Mouse (Mus musculus) heart, embryonic 16.5 days (tissue): Measurements from ENCODE around the gene Rsrp1. TPM values are rescaled to one million over a fixed set of nuclear protein-coding genes. Genes with fewer than 3 reads are reported as not detected.
"Not testable (repeated sequence)": the region's sequence is repeated elsewhere in the genome, so short reads cannot be mapped to it uniquely, and the experiment has no call there.

ENCODE experiments used
- ATAC-seq: fragments of 200-750 bp; cut with Nextera tagmentation; replicated peaks from 2 replicates; pipeline ENCODE4 v1.8.0; 2017; ENCODE audit warnings: moderate number of reproducible peaks; ENCODE audit not compliant: insufficient read depth, low FRiP score; ENCODE audit errors: extremely low read depth
- H3K27ac ChIP-seq: fragments of 300-500 bp; sonication (generic); 2 replicates; pipeline ENCODE4 v1.5.1; 2014; ENCODE audit warnings: mild to moderate bottlenecking, low read length, control low read depth, moderate library complexity
- H3K27me3 ChIP-seq: fragments of 300-500 bp; sonication (generic); 2 replicates; pipeline ENCODE4 v1.6.1; 2014; ENCODE audit warnings: low read length, mixed read lengths; ENCODE audit not compliant: control insufficient read depth, insufficient read depth
- H3K36me3 ChIP-seq: fragments of 300-500 bp; sonication (generic); 2 replicates; pipeline ENCODE4 v1.6.1; 2014; ENCODE audit not compliant: control insufficient read depth, insufficient read depth
- H3K4me1 ChIP-seq: fragments of 300-500 bp; sonication (generic); 2 replicates; pipeline ENCODE4 v1.6.1; 2014; ENCODE audit warnings: low read length, mixed read lengths; ENCODE audit not compliant: control insufficient read depth, insufficient read depth
- H3K4me2 ChIP-seq: fragments of 300-500 bp; sonication (generic); 2 replicates; pipeline ENCODE4 v1.6.1; 2014; ENCODE audit warnings: low read depth, mild to moderate bottlenecking, control low read depth, low read length
- H3K4me3 ChIP-seq: fragments of 300-500 bp; sonication (generic); 2 replicates; pipeline ENCODE4 v1.5.1; 2014; ENCODE audit warnings: mild to moderate bottlenecking, control low read depth, low read length
- H3K9ac ChIP-seq: fragments of 300-500 bp; sonication (generic); 2 replicates; pipeline ENCODE4 v1.6.1; 2014; ENCODE audit warnings: low read length, control low read depth
- H3K9me3 ChIP-seq: fragments of 300-500 bp; sonication (generic); replicated peaks from 2 replicates; pipeline ENCODE4 v1.6.1; 2016; ENCODE audit warnings: low read length; ENCODE audit not compliant: control insufficient read depth
- WGBS: fragments of 180-500 bp; shearing (Covaris S2); extraction: QIAGEN DNeasy Blood & Tissue Kit; methylation state at CpG from one replicate; pipeline ENCODE4 v1.1.7; 2014; 5-methylcytosine and 5-hydroxymethylcytosine counted together
- polyA plus RNA-seq: library from polyadenylated mRNA; unstranded; fragments of >200 nt; fragmentation: Nextera tagmentation; extraction: Ambion mirVana; gene quantifications from 2 replicates; pipeline ENCODE4 v1.2.1, GENCODE M21; 2015

Rsrp1 gene
- polyA plus RNA-seq, 1 experiment from 2014 or later, result 472 TPM

DNA sequence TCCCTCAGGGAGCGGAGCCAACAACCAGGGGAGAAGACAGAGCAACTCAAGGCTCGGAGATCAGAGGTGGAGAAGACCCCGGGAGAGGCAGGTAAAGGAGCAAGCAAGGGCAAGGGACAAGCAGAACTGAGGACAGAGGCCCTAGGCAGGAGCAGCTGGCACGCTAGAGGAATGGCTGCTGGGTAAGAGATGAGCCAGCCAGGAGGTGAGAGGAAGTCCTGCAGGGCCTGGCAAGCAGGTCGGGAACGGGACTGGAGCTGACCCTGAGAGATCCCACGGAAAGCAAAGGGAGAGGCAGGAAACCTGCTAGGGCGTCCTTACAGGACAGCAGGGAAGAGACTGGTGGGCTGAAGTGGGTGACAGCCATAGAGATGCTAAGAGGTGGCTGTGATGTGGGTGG is 22.3 kb upstream of the Rsrp1 start:
- H3K27me3 ChIP-seq, result no peaks in the 10 kb centered on the region
- H3K4me3 ChIP-seq, result no peak overlapping the region
- H3K36me3 ChIP-seq, result peaks cover 66% of the 10 kb centered on the region
- no peak for ATAC-seq
- no peaks in the 10 kb centered on the region for H3K4me1 ChIP-seq
- H3K4me2 ChIP-seq, result no peak overlapping the region
- no peaks in the 10 kb centered on the region for H3K9me3 ChIP-seq
- no peak overlapping the region for H3K9ac ChIP-seq
- no peak overlapping the region for H3K27ac ChIP-seq
- 93% methylated on average over 8 of the region's 8 CpGs for WGBS

DNA sequence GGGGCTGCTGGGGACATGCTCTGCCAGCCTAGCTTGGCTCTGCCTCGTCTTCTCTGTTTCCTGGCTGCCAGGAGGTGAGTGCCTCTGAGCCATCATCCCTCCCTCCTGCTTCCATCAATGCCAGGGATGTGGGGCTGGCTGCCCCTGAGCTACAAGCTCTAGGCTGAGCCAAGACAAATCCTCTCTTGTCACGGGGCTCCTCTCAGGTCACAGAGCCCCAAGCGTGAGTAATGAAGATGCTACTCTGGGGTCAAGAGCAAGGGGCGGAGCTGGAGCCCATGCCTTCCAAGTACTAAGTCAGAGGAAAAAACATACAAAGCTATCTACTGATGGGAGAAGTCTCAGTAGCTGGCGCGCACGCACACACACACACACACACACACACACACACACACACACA is 20.3 kb upstream of the Rsrp1 start:
- H3K4me2 ChIP-seq, result no peak overlapping the region
- H3K9me3 ChIP-seq, result no peaks in the 10 kb centered on the region
- no peak overlapping the region for H3K4me3 ChIP-seq
- no peak overlapping the region for H3K27ac ChIP-seq
- ATAC-seq, result no peak
- H3K36me3 ChIP-seq, result peaks cover 66% of the 10 kb centered on the region
- 86% methylated on average over 7 of the region's 7 CpGs for WGBS
- no peaks in the 10 kb centered on the region for H3K27me3 ChIP-seq
- H3K4me1 ChIP-seq, result no peaks in the 10 kb centered on the region
- H3K9ac ChIP-seq, result no peak overlapping the region

DNA sequence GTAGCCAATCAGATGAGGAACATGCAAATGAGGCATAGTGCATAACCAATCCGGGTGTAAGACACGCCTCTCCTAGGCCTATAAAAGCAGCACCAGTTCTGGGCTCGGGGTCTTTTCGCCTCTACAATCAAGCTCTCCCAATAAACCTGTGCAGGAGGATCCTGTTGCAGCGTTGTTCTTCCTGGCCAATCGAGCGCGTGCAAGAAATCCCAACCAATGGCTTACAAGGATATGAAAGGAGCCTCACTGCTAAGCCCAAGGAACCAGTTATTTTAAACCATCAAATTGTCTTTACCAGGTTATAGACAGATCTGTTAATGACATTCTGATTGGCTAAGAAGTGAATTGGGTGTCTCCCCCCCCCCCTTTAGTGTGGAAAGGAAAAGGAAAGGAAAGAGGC is 12.0 kb upstream of the Rsrp1 start:
- not testable (repeated sequence) for H3K27me3 ChIP-seq, H3K4me3 ChIP-seq, H3K4me2 ChIP-seq, H3K27ac ChIP-seq, H3K9me3 ChIP-seq, H3K9ac ChIP-seq, ATAC-seq
- Histone ChIP-seq H3K36me3 (peaks cover 38% of the 10 kb centered on the region), H3K4me1 (peaks cover 16% of the 10 kb centered on the region)
- 97% methylated on average over 6 of the region's 8 CpGs for WGBS

DNA sequence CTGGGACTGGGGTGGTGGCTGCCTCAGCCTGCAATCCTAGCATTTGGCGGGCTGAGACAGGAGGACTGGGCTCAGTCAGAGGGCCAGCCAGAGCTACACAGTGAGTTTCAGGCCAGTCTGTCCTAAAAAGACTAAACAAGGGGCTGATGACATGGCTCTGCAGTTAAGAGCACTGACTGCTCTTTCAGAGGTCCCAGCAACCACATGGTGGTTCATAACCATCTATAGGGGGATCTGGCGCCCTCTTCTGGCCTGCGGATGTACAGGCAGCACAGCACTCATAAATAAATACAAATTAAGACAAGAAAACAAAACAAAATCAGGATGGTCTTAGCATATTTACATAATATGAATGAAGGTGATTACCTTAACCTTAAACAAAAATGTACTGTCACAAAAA is 10.0 kb upstream of the Rsrp1 start:
- H3K9me3 ChIP-seq, result no peaks in the 10 kb centered on the region
- no peak overlapping the region for H3K27ac ChIP-seq
- no peaks in the 10 kb centered on the region for H3K27me3 ChIP-seq
- H3K4me2 ChIP-seq, result no peak overlapping the region; the same call in 1 of the 2 replicates
- peaks cover 20% of the 10 kb centered on the region for H3K36me3 ChIP-seq
- peaks cover 19% of the 10 kb centered on the region for H3K4me1 ChIP-seq
- ATAC-seq, result no peak
- H3K9ac ChIP-seq, result peak overlapping the region; percentile 93; the same call in 1 of the 2 replicates
- no peak overlapping the region for H3K4me3 ChIP-seq
- 37% methylated on average over 3 of the region's 3 CpGs for WGBS

DNA sequence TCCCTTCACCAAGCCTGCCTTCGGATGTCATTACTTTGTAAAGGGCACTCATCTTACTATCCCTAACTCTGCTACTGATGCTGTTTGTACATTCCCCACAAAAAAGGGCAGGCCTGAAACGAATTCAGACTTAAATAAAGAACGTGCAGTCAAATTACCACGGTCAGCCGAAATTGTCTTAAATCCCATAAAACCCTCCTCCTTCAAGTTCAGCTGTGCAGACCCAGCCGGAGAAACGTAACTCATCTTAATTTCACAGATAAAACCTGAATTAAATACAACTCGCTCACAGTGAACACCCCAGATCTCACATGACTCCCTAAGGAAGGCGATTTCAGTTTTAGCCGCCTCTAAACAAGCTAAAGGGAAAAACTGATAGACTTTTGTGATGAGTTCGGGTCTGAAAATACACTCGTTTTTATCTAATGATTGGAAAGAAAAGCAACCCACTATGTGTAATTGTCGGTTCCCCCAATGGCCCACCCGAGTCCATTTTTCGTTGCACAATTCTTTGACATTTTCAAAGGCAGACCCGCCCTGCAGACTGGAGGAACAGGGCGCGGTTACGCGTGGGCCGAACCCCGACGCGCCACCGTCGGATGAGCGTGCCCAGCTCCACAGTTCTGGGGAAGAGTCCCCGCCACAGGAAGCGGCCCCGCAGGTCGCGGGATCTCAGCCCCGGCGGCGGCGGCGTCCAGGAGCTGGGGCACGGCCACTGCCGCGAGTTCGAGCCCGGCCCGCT is 9.1 kb upstream of the Rsrp1 start:
- peak overlapping the region; percentile 93 for H3K27ac ChIP-seq

DNA sequence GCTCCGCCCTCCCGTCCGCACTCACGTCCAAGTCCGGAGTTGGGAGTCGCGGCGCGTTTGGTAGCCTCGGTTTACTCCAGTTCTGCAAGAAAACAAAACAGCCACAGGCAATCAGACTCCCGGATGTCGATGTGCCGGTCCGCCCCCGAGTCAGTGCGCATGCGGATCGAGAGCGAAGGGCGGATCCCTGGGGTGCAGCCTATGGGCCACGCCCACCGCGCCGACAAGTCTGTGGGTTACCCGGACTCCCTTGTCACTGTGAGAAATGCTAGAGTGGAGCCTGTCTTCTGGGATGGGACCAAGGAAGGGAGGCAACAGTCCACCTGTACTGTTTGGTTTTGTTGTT is 8.6 kb upstream of the Rsrp1 start, which contains the start of gene Tmem50a:
Gene Tmem50a, minus strand, starts transcription at position 161 of the 346 bp plus-strand sequence.
- Histone ChIP-seq H3K27ac (peak within 1 kb of the TSS; percentile 93), H3K27me3 (no peaks in the 10 kb centered on the region), H3K4me3 (peak within 1 kb of the TSS; percentile 98), H3K4me1 (peaks cover 20% of the 10 kb centered on the region), H3K9me3 (no peaks in the 10 kb centered on the region), H3K36me3 (peaks cover 7% of the 10 kb centered on the region; the same call in 1 of the 2 replicates), H3K9ac (peak within 1 kb of the TSS; percentile 93), H3K4me2 (peak within 1 kb of the TSS; percentile 92)
- peak; percentile 92 for ATAC-seq
- WGBS, result 0% methylated on average over 25 of the region's 25 CpGs

More for the DNA sequence above, 9.1 kb upstream of the Rsrp1 start:
- peak overlapping the region; percentile 93 for H3K9ac ChIP-seq
- peaks cover 20% of the 10 kb centered on the region for H3K4me1 ChIP-seq
- H3K4me2 ChIP-seq, result peak overlapping the region; percentile 92
- H3K27me3 ChIP-seq, result no peaks in the 10 kb centered on the region
- H3K9me3 ChIP-seq, result no peaks in the 10 kb centered on the region
- 1% methylated on average over 43 of the region's 43 CpGs for WGBS
- peaks cover 11% of the 10 kb centered on the region for H3K36me3 ChIP-seq
- H3K4me3 ChIP-seq, result peak overlapping the region; percentile 98
- peak; percentile 72 for ATAC-seq

DNA sequence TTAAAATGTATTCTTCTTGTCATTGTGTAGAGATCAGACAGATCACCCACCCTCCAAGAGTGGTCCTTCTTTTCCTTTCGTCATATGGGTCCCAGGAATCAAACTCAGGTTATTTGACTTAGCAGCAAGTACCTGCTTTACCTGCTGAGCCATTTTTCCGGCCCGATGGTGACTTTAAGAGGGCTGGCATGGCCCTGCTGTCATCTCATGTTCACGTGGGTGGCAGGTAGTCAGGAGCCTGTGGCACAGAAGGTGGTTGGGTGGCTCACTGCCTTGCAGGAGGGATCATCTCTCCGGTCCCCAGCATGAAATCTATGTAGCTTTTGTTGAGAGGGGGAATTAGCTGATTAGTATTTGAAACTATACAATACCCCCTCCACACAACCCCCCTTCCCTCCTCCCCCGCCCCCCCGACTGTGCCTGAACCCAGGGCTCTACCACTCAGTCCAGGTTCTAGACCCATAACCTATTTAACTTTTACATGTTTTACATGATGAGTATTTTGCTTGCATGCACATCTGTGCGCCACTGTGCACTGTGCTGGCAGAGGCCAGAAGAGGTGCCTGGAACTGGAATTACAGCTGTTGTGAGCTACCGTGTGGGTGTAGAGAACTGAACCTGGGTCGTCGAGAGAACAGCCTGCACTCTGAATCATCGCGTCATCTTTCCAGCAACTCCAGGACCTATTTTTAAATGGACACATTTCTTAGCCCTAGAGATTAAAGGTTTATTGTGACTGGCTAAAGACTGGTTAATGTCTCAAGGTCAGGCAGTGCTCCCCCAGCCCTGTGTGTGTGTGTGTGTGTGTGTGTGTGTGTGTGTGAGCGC is 8.0 kb upstream of the Rsrp1 start:
- WGBS, result 52% methylated on average over 14 of the region's 14 CpGs
- peak overlapping the region; percentile 93 for H3K9ac ChIP-seq

DNA sequence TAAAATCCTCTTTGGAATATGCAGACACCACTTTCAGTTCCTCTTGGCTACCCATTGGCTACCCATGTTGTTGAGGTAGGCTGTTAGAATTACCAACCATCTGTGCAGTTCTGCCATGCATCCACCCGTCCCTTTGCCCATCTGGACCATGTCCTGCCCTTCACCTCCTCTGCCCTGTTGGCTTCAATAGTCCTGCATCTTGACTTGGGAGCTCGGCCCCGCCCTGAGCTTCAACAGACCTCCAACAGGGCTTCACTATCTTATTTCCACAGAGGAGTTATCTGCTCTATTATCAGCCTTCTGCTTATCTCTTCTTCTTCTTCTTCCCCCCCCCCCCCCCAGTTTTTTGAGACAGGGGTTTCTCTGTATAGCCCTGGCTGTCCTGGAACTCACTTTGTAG is 6.2 kb upstream of the Rsrp1 start:
- H3K27me3 ChIP-seq, result no peaks in the 10 kb centered on the region
- H3K9me3 ChIP-seq, result no peaks in the 10 kb centered on the region
- 66% methylated on average over 3 of the region's 3 CpGs for WGBS
- no peak overlapping the region for H3K9ac ChIP-seq
- peaks cover 20% of the 10 kb centered on the region for H3K4me1 ChIP-seq
- no peak overlapping the region for H3K27ac ChIP-seq
- no peak overlapping the region for H3K4me2 ChIP-seq
- no peak overlapping the region for H3K4me3 ChIP-seq
- ATAC-seq, result no peak
- no peaks in the 10 kb centered on the region for H3K36me3 ChIP-seq

More for the DNA sequence above, 8.0 kb upstream of the Rsrp1 start:
- Histone ChIP-seq H3K36me3 (peaks cover 5% of the 10 kb centered on the region; the same call in 1 of the 2 replicates), H3K9me3 (no peaks in the 10 kb centered on the region), H3K27ac (peak overlapping the region; percentile 93), H3K4me3 (peak overlapping the region; percentile 98), H3K4me1 (peaks cover 20% of the 10 kb centered on the region), H3K4me2 (peak overlapping the region; percentile 92), H3K27me3 (no peaks in the 10 kb centered on the region)
- no peak for ATAC-seq

DNA sequence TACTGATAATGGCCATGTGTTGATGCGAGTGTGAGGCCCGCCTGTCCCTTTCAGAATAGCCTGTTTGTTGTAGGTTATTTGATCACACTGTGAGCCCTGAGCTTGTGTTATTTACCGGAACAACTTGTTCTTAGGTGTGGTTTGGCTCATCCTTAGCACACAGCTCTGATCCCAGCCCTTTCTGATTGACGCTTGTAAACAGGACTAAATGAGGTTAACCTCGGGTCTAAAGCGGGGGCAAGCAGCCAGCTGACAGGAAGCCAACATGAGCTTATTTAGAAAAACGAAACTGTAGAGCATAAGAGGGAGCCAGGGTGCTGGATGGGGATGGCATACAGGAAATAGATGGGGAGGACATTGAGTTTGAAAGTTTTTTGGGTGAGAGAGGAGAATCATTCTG is 5.0 kb upstream of the Rsrp1 start:
- peaks cover 19% of the 10 kb centered on the region for H3K4me1 ChIP-seq
- no peak overlapping the region for H3K4me3 ChIP-seq
- no peak overlapping the region for H3K4me2 ChIP-seq
- no peak for ATAC-seq
- no peaks in the 10 kb centered on the region for H3K9me3 ChIP-seq
- no peaks in the 10 kb centered on the region for H3K36me3 ChIP-seq
- H3K9ac ChIP-seq, result no peak overlapping the region
- no peaks in the 10 kb centered on the region for H3K27me3 ChIP-seq
- 37% methylated on average over 7 of the region's 7 CpGs for WGBS
- H3K27ac ChIP-seq, result peak overlapping the region; percentile 64
